Mouse (Mus musculus): ENCODE data around the gene Acvrl1.

Gene Acvrl1

DNA sequence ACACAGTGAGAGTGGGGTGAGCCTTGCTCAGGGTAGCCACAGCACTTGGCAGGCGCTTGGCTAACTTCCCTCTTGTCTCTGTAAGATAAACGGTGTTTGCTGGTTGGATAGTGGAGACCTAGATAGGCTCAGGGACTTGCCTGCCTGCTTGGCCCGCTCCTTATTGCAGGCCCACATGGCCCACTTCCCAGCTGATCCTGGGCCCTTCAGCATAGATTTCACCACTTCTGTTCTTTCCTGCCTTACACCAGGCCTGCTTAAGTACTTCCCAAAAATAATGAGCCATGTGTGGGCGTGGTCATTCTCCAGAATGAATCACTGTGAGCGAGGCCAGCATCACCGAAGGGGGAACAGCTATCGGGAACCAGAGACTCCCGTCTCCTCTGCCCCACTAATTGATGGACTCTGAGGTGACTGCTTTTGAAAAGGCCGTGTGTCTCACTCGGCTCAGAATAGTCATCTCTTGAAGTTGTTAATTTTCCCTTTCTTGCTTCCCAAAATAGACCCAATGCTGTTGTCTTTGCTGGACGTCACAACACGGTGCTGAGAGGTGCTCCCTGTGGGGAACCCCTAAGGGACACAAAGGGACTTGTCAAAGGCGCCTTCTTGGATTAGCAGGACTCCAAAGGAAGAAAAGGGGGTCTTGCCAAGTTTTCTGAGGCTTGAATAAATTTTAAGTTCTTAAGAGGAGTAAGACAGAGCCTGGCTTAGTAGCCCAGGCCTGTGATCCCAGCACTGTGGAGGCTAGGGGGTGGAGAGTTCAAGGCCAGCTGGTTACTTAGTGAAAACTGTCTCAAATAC, 63.3 kb downstream of the Acvrl1 start:
- peak; percentile 88 for DNase-seq (ENCODE audit: low read depth, low spot score)

DNA sequence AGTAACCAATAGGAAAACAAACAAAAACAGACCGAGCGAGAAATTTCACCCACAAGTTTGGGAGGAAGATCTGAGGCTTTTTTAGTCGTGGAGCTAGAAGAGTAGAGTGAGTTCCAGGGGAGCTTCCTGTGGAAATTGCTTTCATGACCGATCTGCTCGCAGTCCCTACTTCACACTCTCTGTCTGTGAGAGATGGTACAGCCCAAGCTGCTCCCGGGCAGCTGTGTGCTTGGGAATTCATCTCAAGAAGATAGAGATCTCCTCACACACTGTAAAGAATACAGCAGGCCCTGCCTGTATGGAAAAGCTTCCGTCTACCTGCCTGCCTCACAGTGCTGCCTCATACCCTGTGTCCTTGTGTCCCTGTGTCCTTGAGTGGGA, 63.9 kb downstream of the Acvrl1 start:
- no peak for DNase-seq (ENCODE audit: low read depth, low spot score)

DNA sequence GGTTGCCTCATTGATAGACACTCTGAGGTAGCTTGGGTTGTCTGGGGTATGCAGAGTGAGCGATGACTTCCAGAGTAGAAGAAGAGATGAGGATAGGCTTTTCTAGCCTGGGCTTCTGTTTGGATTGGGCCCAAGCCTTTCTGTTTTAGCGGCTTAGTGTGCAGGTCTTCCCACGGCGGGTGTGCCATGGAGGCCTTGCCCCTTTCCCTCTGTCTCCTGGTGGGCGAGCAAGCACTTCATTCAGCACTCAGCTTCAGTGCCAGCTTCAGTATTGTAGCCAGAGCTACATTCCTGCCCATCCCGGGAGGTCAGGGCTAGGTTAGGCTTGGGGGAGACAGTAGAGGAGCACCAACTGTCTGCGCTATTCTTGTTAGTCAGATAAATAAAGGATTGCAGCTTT, 64.3 kb downstream of the Acvrl1 start:
- DNase-seq (ENCODE audit: low read depth, low spot score): no peak

DNA sequence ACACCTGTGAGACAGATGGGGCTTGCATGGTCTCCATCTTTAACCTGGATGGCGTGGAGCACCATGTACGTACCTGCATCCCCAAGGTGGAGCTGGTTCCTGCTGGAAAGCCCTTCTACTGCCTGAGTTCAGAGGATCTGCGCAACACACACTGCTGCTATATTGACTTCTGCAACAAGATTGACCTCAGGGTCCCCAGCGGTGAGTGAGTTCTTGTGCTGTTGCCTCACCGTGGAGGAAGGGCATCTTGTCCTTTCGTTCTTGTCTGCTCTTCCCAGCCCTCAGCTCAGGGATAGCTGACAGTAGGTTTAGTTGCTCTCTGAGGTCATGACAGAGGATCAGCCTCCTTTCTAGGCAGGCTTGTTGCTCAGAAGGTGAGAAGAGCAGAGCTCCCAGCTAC, 65.6 kb downstream of the Acvrl1 start:
- no peak for DNase-seq (ENCODE audit: low read depth, low spot score)
